Mouse (Mus musculus): ENCODE results near the gene Rps6. TPM values are rescaled to one million over a fixed set of nuclear protein-coding genes. Genes with fewer than 3 reads are reported as not detected.
A peak's percentile ranks its signal among the peaks of the same experiment; 100 is the strongest.

Gene Rps6
- polyA plus RNA-seq, 1 experiment from 2014 or later, result 643 TPM

- Histone ChIP-seq H3K4me1 (replicated peaks; ENCODE audit: control insufficient read depth, insufficient read depth, low read length) (no peaks in the 10 kb centered on the region), H3K4me3 (ENCODE audit: low read depth, low read length) (no peak overlapping the region), H3K36me3 (ENCODE audit: control insufficient read depth, insufficient read depth, low read length) (peaks cover 4% of the 10 kb centered on the region; the same call in 1 of the 2 replicates), H3K9ac (ENCODE audit: low read depth, low read length) (no peak overlapping the region), H3K4me2 (replicated peaks; ENCODE audit: low read depth, low read length) (no peak overlapping the region), H3K27me3 (ENCODE audit: control insufficient read depth, insufficient read depth, low read length) (no peaks in the 10 kb centered on the region), H3K9me3 (ENCODE audit: control insufficient read depth, low read length) (no peaks in the 10 kb centered on the region), H3K27ac (ENCODE audit: low read depth, low read length) (no peak overlapping the region)
- ATAC-seq (ENCODE audit: low FRiP score) (no peak), DNase-seq (ENCODE audit: low spot score) (no peak)
- 89% methylated on average over 2 of the region's 2 CpGs for WGBS
These were observed 25.3 kb downstream of the Rps6 start for GRCm38 (mm10) chr4:86831896-86832295.

GRCm38 (mm10) chr4:86825143-86825542 lies 32.1 kb downstream of the Rps6 start:
- H3K4me3 ChIP-seq (ENCODE audit: low read depth, low read length), result no peak overlapping the region
- no peaks in the 10 kb centered on the region for H3K9me3 ChIP-seq (ENCODE audit: control insufficient read depth, low read length)
- H3K4me1 ChIP-seq (replicated peaks; ENCODE audit: control insufficient read depth, insufficient read depth, low read length), result no peaks in the 10 kb centered on the region
- 93% methylated on average over 7 of the region's 7 CpGs for WGBS
- no peak for ATAC-seq (ENCODE audit: low FRiP score)
- no peak overlapping the region for H3K9ac ChIP-seq (ENCODE audit: low read depth, low read length)
- no peak overlapping the region for H3K27ac ChIP-seq (ENCODE audit: low read depth, low read length)
- H3K4me2 ChIP-seq (replicated peaks; ENCODE audit: low read depth, low read length), result no peak overlapping the region
- H3K36me3 ChIP-seq (ENCODE audit: control insufficient read depth, insufficient read depth, low read length), result peaks cover 4% of the 10 kb centered on the region; the same call in 1 of the 2 replicates
- no peaks in the 10 kb centered on the region for H3K27me3 ChIP-seq (ENCODE audit: control insufficient read depth, insufficient read depth, low read length)
- DNase-seq (ENCODE audit: low spot score), result no peak

GRCm38 (mm10) chr4:86823169-86823568 lies 34.0 kb downstream of the Rps6 start:
- no peak for ATAC-seq (ENCODE audit: low FRiP score)
- no peak overlapping the region for H3K4me2 ChIP-seq (replicated peaks; ENCODE audit: low read depth, low read length)
- no peak overlapping the region for H3K27ac ChIP-seq (ENCODE audit: low read depth, low read length)
- no peaks in the 10 kb centered on the region for H3K36me3 ChIP-seq (ENCODE audit: control insufficient read depth, insufficient read depth, low read length)
- H3K9me3 ChIP-seq (ENCODE audit: control insufficient read depth, low read length), result no peaks in the 10 kb centered on the region
- peak; percentile 71 for DNase-seq (ENCODE audit: low spot score)
- 82% methylated on average over 2 of the region's 2 CpGs for WGBS
- H3K4me3 ChIP-seq (ENCODE audit: low read depth, low read length), result no peak overlapping the region
- H3K27me3 ChIP-seq (ENCODE audit: control insufficient read depth, insufficient read depth, low read length), result no peaks in the 10 kb centered on the region
- H3K4me1 ChIP-seq (replicated peaks; ENCODE audit: control insufficient read depth, insufficient read depth, low read length), result no peaks in the 10 kb centered on the region
- no peak overlapping the region for H3K9ac ChIP-seq (ENCODE audit: low read depth, low read length)

- Histone ChIP-seq H3K4me2 (replicated peaks; ENCODE audit: low read depth, low read length) (no peak overlapping the region), H3K4me1 (replicated peaks; ENCODE audit: control insufficient read depth, insufficient read depth, low read length) (no peaks in the 10 kb centered on the region), H3K27ac (ENCODE audit: low read depth, low read length) (no peak overlapping the region), H3K36me3 (ENCODE audit: control insufficient read depth, insufficient read depth, low read length) (no peaks in the 10 kb centered on the region), H3K4me3 (ENCODE audit: low read depth, low read length) (no peak overlapping the region), H3K9me3 (ENCODE audit: control insufficient read depth, low read length) (no peaks in the 10 kb centered on the region), H3K27me3 (ENCODE audit: control insufficient read depth, insufficient read depth, low read length) (no peaks in the 10 kb centered on the region), H3K9ac (ENCODE audit: low read depth, low read length) (no peak overlapping the region)
- WGBS, result 90% methylated on average over 2 of the region's 3 CpGs
- no peak for DNase-seq (ENCODE audit: low spot score)
- ATAC-seq (ENCODE audit: low FRiP score), result no peak
These were observed 42.4 kb downstream of the Rps6 start for GRCm38 (mm10) chr4:86814850-86815249.

- Histone ChIP-seq H3K4me3 (ENCODE audit: low read depth, low read length) (no peak overlapping the region), H3K9me3 (ENCODE audit: control insufficient read depth, low read length) (no peaks in the 10 kb centered on the region), H3K4me1 (replicated peaks; ENCODE audit: control insufficient read depth, insufficient read depth, low read length) (no peaks in the 10 kb centered on the region), H3K9ac (ENCODE audit: low read depth, low read length) (no peak overlapping the region), H3K36me3 (ENCODE audit: control insufficient read depth, insufficient read depth, low read length) (no peaks in the 10 kb centered on the region), H3K27ac (ENCODE audit: low read depth, low read length) (no peak overlapping the region), H3K4me2 (replicated peaks; ENCODE audit: low read depth, low read length) (no peak overlapping the region), H3K27me3 (ENCODE audit: control insufficient read depth, insufficient read depth, low read length) (no peaks in the 10 kb centered on the region)
- ATAC-seq (ENCODE audit: low FRiP score) (no peak), DNase-seq (ENCODE audit: low spot score) (peak; percentile 8)
- 44% methylated on average over 2 of the region's 2 CpGs for WGBS
These were observed 46.6 kb downstream of the Rps6 start for GRCm38 (mm10) chr4:86810604-86811003.

Other genes with a start within 250 kb of the Rps6 start
- gene Haus6, start 245.4 kb downstream of the Rps6 start, polyA plus RNA-seq (2014; fragmentation: Nextera tagmentation; extraction: Ambion mirVana), result 27.4 and 28.5 TPM in 2 replicates
- 78.4 and 80.7 TPM in 2 replicates for gene Plin2, start 187.4 kb downstream of the Rps6 start, polyA plus RNA-seq (2014; fragmentation: Nextera tagmentation; extraction: Ambion mirVana)
- 5.7 and 7.4 TPM in 2 replicates for gene Dennd4c, start 108.9 kb downstream of the Rps6 start, polyA plus RNA-seq (2014; fragmentation: Nextera tagmentation; extraction: Ambion mirVana)
- gene Acer2, start 17.0 kb upstream of the Rps6 start, polyA plus RNA-seq (2014; fragmentation: Nextera tagmentation; extraction: Ambion mirVana), result 11.0 and 12.9 TPM in 2 replicates

Measured in hindbrain, embryonic 11.5 days (tissue).